Mouse (Mus musculus) layer of hippocampus, adult 2 months (tissue): ENCODE measurements at regions not wholly inside any gene's neighbourhood (a gene's known extent, or its start where the extent isn't known, plus 50 kb on each side); places are given as distances from the start of the nearest gene placed in this dataset.

Source experiments
- DNase-seq, 2 experiments: peaks; one replicate each; pipeline ENCODE4 v3.0.0; 2022; ENCODE audit warnings: low spot score in 2 of 2
- H3K27ac ChIP-seq: fragments of 200-600 bp; 2 replicates; pipeline ENCODE4 v1.8.1; 2022
- H3K4me3 ChIP-seq: fragments of 200-600 bp; 2 replicates; pipeline ENCODE4 v1.8.1; 2022; ENCODE audit warnings: mild to moderate bottlenecking
- CTCF ChIP-seq: fragments of 200-600 bp; conservative IDR thresholded peaks from 2 replicates; pipeline ENCODE4 v1.8.1; 2022; ENCODE audit warnings: antibody characterized with exemption, mild to moderate bottlenecking, moderate library complexity

DNA sequence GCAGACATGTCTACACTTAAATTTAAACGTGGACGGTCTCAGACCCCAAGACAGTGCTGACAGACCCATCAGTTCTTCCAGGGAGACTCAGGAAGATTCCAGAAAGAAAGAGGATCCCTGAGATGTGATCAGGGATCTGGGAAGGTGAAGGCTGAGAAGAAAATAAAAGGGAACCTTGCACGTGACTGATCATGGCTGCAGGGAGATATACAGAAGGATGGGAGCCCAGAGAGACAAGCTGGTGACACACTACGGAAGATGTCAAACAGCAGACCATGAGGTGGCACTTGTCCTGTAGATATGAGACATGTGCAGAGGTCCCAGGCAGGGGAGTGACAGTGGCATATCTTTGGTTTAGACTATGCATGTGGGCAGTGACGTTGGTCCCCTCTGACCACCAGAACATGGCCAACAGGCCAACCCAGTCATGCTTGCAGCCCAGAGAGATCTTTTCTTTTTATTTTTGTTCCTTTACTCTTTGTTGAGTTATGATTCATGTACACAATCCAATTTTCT, 231.5 kb downstream of the Rplp1 start:
- no peak overlapping the region for H3K4me3 ChIP-seq
- no peak for TF ChIP-seq CTCF

DNA sequence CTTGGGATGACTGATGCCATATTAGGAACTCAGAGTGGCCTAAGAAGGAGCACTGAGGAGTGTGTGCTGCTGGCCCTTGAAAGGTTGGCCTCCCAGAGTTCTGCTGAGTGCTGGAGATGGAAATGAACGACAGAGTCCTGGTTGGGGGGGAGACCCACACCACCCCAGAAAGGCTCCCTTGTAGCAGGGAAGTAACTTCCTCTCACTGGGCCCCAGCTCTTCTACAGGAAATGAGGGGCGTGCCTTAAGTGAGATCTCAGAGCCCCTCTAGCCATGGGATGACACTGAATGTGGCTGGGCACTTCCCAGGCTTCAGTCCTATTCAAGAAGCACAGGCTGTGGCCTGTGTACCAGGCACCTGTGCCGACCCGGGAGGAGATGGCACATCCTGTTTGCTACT, 232.0 kb downstream of the Rplp1 start:
- Histone ChIP-seq H3K4me3 (no peak overlapping the region), H3K27ac (no peak overlapping the region)
- no peak for DNase-seq
- TF ChIP-seq CTCF: no peak

More for the DNA sequence above, 231.5 kb downstream of the Rplp1 start:
- DNase-seq: no peak
- H3K27ac ChIP-seq: no peak overlapping the region

DNA sequence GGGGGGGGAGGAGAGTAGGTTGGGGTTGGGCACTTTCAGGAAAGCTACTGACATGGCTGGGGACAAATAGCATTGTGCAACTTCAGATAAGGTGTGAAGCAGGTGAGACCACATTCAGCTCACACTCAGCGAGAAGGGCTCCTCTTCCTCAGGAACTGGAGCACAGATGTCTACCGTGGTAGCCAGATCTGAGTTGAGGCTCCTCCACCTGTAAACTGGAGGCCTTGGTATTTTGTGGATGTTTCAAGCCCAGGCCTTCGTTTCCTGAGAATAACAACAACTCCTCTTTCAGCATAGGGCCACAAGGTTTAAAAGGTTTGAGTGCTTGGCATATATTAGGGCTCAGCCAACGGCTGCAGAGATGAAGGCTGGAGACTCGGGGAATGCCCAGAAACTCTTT, 232.9 kb downstream of the Rplp1 start:
- TF ChIP-seq CTCF: no peak
- Histone ChIP-seq H3K27ac (no peak overlapping the region), H3K4me3 (no peak overlapping the region)
- no peak for DNase-seq

DNA sequence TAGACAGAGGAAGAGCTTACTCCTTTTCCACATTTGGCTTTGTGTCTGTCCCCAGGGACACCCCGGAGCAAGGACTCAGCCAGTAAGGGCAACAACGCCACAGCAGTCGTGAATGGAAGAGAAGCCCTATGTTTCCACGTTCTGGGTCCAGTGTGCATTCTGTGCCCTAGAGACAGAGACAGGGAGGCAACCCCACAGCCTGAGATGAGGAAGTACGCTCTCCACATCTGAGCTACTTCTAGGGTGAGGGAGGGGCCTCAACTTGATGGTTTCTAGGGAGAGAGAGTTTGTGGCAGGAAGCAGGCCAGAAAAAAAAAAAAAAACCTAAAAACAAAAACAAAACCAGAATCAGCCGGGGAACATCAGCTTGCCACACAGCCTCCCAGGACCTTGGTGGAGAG, 233.4 kb downstream of the Rplp1 start:
- DNase-seq: no peak
- H3K4me3 ChIP-seq: no peak overlapping the region
- TF ChIP-seq CTCF: no peak
- no peak overlapping the region for H3K27ac ChIP-seq

DNA sequence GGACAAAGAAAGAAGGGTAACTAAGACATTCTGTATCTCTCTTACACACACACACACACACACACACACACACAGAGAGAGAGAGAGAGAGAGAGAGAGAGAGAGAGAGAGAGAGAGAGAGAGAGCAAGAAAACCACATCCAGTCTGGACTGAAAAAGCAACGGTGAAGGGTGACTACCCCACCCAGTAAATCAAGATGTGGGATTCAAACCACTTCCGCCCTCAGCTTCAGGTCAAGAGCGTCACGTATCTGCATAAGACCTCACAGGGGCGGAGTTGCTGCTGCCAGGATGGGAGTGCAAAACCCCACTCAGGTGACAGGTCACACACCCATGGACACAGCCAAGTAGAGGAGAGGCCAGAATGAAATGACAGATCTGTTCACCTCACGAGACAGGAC, 234.7 kb downstream of the Rplp1 start:
- Histone ChIP-seq H3K4me3 (no peak overlapping the region), H3K27ac (no peak overlapping the region)
- no peak for DNase-seq
- no peak for TF ChIP-seq CTCF

DNA sequence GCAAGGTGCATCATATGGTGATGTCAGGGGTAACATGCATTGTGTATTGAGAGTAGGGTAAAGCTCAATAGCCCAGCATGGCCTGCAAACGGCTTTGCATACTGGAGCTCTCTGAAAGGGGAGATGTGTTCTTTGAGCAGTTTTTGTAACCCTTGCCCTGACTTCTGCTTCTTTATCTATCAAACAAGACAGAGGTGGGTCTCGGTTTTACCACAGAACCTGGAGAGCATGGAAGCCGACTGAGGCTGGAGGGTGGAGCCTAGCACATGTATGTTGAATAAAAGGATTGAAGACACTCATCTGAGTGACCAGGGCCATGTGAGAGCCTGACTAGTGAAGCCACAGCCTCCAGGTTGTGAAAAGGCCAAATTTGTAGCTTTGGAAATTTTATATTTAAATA, 236.7 kb downstream of the Rplp1 start:
- Histone ChIP-seq H3K4me3 (no peak overlapping the region), H3K27ac (no peak overlapping the region)
- no peak for DNase-seq
- TF ChIP-seq CTCF: no peak

DNA sequence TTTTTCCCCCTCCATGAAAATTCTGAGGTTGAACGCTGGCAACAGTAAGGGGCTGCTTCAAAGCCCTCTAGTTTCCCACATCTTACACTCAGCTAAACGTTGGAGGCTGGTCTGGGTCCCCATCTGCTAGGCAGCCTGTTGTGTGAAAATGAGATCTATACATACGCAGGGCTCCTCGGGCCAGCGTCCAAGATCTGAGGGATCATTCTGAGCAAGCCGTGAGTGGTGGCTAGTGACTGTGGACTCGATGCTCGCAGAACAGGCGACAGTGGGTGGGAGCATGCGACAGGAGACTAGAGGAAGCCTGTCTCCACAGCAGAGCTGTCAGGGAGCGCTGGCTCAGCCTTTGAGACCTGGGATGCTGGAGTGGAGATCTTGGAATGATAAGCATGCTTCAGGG, 237.3 kb downstream of the Rplp1 start:
- Histone ChIP-seq H3K27ac (no peak overlapping the region), H3K4me3 (no peak overlapping the region)
- TF ChIP-seq CTCF: no peak
- peak; percentile 60 to 76 for DNase-seq

DNA sequence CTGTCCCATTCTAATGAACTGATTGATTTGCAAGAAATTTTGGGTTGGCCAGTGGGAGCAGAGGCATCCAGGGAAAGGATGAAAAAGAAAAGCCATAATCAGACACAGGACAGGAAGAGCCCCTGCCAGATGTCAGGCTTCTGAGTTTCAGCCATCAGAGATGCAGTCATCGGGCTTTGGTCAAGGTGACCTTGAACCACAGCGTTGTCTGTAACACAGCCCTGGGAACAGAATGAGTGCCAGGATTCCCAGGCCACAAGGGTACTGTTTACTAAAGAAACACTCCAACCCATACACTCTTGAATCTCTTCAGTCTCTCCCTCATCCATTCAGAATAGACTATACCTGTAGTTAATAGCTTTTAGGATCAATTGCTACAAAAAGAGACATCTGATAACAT, 239.0 kb downstream of the Rplp1 start:
- no peak overlapping the region for H3K27ac ChIP-seq
- DNase-seq: no peak
- no peak overlapping the region for H3K4me3 ChIP-seq
- TF ChIP-seq CTCF: no peak

DNA sequence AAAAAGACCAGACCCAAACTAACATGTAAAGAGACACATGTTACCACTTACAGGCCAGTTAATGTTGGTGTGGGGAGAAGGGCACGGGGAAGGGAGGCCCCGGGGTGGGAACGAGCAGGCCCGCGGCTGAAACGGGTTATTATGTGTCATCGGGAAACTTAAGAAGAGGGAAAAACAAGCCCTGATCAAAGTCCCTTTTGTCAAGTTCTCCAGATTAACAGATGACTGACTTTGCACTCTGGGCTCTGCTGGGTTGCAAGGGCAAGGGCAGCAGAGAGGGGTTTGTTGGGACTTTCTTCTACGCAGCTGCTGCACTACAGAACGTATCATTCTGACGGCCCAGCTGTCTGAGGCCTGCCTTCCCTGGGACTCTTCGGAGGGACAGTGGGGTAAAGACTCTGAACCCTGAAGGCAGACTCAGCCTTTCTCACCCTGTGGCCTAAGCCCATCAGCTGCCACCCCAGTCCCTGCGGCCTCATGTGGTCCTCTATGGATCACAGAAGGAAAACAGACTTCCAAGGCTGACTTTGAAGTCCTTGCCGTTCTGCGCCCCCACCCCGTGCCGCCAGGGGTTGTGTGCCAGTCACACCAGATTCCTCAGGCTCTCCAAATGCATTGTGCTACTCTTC, 240.7 kb downstream of the Rplp1 start:
- DNase-seq: no peak
- TF ChIP-seq CTCF: no peak
- Histone ChIP-seq H3K27ac (no peak overlapping the region), H3K4me3 (no peak overlapping the region)

DNA sequence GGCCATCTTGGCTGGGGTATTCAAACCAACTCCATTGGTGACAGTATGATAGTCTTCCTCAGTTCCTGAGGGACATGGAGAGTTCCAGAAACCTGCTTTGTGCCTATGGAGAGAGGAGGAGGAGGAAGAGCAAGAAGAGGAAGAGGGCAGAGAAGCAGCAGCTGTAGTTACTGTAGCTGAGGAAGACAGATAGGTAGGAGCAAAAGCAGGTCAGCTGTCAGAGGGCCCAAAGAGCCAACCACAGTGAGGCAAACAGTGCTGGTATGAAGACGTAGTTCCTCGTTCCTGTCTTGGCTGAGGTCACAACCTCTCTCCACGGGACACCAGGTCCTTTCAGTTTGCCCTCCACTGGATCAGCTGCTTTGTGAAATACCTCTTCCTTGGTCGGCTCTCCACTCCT, 243.4 kb downstream of the Rplp1 start:
- no peak for DNase-seq
- Histone ChIP-seq H3K27ac (no peak overlapping the region), H3K4me3 (no peak overlapping the region)
- TF ChIP-seq CTCF: no peak

DNA sequence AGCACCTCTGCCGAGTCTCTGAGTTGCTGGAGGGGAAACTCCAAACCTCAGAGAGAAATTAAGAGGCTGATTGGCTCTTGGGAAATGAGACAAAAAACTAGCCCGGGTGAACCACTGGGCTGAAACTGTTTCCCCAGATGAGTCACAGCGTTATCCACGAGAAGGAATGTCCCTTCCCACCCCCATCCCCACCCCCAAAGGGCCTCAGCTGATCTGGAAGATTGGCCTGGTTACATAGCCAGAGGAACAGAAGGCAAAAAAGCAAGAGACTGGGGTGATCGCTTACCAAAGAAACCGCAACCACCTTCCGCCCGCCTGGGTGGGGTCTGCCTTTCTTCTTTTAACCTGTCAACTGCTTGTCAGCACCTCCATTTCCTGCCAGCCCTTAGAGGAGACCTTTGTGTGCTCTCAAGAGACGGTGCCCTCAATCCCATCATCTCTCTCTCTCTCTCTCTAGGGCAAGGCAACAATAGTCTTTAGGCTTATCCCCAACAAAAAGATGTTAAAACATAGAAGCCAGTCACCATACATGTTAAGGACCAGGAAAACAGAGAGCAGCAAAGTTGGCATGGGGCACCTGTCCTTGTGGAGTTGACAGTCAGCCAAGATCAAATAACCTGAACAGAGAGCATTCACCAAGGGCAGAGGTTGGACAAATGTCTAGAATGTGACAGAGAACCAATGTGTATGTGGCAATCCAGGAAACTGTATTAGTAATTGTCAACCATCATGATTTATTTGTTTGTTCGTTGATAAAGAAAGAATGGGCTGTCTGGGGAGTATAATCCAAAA, 244.4 kb downstream of the Rplp1 start:
- no peak overlapping the region for H3K4me3 ChIP-seq
- no peak for TF ChIP-seq CTCF
- H3K27ac ChIP-seq: no peak overlapping the region
- DNase-seq: no peak

DNA sequence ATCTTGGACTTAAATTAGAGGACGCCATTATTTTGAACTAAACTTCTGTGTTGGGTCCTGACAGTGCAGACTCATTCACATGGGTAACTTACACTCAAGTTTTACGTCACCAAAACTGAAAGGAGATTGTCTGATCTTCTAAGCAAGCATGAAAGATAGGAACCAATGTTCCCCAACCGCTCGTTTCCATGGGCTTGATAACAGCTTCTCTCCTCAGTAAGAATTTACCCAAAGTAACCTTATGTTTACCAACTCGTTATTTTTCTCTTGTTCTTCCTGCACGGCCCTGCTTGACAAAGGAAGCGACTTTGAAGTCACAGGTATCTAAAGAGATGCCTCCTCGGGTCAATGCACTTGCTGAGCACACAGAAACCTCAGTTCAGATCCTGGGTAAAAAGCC, 245.6 kb downstream of the Rplp1 start:
- Histone ChIP-seq H3K4me3 (no peak overlapping the region), H3K27ac (no peak overlapping the region)
- TF ChIP-seq CTCF: no peak
- DNase-seq: no peak

DNA sequence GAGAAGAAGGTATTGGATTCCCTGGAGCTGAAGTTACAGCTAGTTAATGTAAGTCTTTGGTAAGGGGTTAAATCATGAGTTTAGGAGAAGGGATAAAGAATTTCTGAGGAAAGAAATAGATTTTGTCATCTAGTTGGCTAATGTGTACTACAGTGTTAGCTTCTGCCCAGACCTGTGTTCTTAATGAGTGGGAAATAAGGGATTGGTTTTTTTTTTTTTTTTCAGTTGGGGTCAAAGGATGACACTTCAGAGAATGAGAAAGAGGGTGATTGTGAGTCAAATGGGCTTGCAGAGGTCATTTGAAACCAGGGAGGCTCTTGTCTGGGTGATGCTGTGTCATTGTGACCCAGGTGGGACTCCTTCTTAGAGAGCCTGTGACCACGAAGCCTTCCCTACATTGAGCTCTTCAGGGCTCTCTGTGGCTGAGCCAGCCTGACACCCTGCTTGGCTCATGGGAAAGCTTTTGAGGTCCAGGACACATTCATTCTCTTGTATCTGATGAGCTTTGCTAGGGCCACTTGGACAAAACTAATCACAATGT, 246.1 kb downstream of the Rplp1 start:
- Histone ChIP-seq H3K4me3 (no peak overlapping the region), H3K27ac (no peak overlapping the region)
- no peak for DNase-seq
- TF ChIP-seq CTCF: no peak
